Mouse (Mus musculus): ENCODE measurements around the gene Vwa7.

DNA sequence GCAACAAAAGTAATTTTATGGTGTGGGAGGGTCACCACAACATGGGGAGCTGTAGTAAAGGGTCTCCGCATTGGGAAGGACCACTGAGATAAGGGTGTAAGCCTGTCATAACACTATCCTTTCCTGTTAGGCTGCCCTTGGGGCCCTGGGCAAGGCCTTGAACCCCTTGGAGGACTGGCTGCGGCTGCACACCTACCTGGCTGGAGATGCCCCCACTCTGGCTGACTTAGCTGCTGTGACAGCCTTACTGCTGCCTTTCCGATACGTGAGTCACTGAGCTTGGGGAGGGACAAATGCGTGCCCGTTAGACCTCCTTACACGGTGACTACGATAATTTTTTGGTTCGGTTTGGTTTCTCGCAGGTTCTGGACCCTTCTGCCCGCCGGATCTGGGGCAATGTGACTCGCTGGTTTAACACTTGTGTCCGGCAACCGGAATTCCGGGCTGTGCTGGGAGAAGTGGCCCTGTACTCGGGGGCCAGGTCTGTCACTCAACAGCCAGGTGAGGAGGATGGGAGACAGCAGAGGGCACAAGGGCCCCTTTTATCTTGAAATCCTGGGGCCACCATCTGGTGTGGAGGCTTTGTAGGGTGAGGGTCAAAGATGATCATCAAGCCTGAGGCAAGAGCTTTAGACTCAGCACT, 12.2 kb upstream of the Vwa7 start:
- TF ChIP-seq CTCF (conservative IDR thresholded peaks at IDR 0.05; ENCODE audit: low read length) = no peak
- no peak for TF ChIP-seq POU5F1 (IDR thresholded peaks at IDR 0.05; ENCODE audit: borderline replicate concordance, low read length)
- TF ChIP-seq NANOG (IDR thresholded peaks at IDR 0.05; ENCODE audit: borderline replicate concordance, low read length) = no peak

Measured in E14TG2a.4 (cell line).